Mouse (Mus musculus): ENCODE results near the gene Rnf213. TPM values are rescaled to one million over a fixed set of nuclear protein-coding genes. Genes with fewer than 3 reads are reported as not detected.

Rnf213 gene
- polyA plus RNA-seq, 1 experiment from 2014 or later, result 12.0 TPM

GRCm38 (mm10) chr11:119519387-119519786, 126.5 kb downstream of the Rnf213 start:
- H3K9ac ChIP-seq (ENCODE audit: low read length), result no peak overlapping the region
- no peaks in the 10 kb centered on the region for H3K36me3 ChIP-seq (ENCODE audit: control insufficient read depth, insufficient read depth, low read length)
- no peak overlapping the region for H3K4me2 ChIP-seq (ENCODE audit: low read length)
- H3K4me3 ChIP-seq (ENCODE audit: control insufficient read depth in 1 of 2, insufficient read depth in 1 of 2, low read depth in 1 of 2, low read length in 2 of 2), result no peak overlapping the region
- H3K4me1 ChIP-seq (ENCODE audit: control insufficient read depth in 2 of 2, insufficient read depth in 2 of 2, low read length in 2 of 2), result no peaks in the 10 kb centered on the region
- no peak for ATAC-seq (ENCODE audit: insufficient number of reproducible peaks, insufficient read depth, low FRiP score, low read depth)
- no peak overlapping the region for H3K27ac ChIP-seq (replicated peaks in 1 of 2; ENCODE audit: control insufficient read depth in 1 of 2, insufficient read depth in 1 of 2, low read depth in 2 of 2, low read length in 2 of 2)
- no peaks in the 10 kb centered on the region for H3K9me3 ChIP-seq (ENCODE audit: control insufficient read depth, low read length)
- H3K27me3 ChIP-seq (ENCODE audit: control insufficient read depth, insufficient read depth, low read length), result peaks cover 21% of the 10 kb centered on the region
- 86% methylated on average over 1 of the region's 1 CpGs for WGBS

GRCm38 (mm10) chr11:119520005-119520712, 127.3 kb downstream of the Rnf213 start:
- Histone ChIP-seq H3K4me3 (ENCODE audit: control insufficient read depth in 1 of 2, insufficient read depth in 1 of 2, low read depth in 1 of 2, low read length in 2 of 2) (no peak overlapping the region), H3K27ac (replicated peaks in 1 of 2; ENCODE audit: control insufficient read depth in 1 of 2, insufficient read depth in 1 of 2, low read depth in 2 of 2, low read length in 2 of 2) (no peak overlapping the region), H3K4me1 (ENCODE audit: control insufficient read depth in 2 of 2, insufficient read depth in 2 of 2, low read length in 2 of 2) (peaks cover 2% of the 10 kb centered on the region in 2 experiments; a peak in 1 of 4 replicates), H3K4me2 (ENCODE audit: low read length) (no peak overlapping the region), H3K36me3 (ENCODE audit: control insufficient read depth, insufficient read depth, low read length) (no peaks in the 10 kb centered on the region), H3K27me3 (ENCODE audit: control insufficient read depth, insufficient read depth, low read length) (peaks cover 14% of the 10 kb centered on the region), H3K9me3 (ENCODE audit: control insufficient read depth, low read length) (no peaks in the 10 kb centered on the region), H3K9ac (ENCODE audit: low read length) (no peak overlapping the region)
- ATAC-seq (ENCODE audit: insufficient number of reproducible peaks, insufficient read depth, low FRiP score, low read depth), result no peak
- 56% methylated on average over 5 of the region's 5 CpGs for WGBS

GRCm38 (mm10) chr11:119520713-119521063, 127.8 kb downstream of the Rnf213 start:
- no peak overlapping the region for H3K27ac ChIP-seq (replicated peaks in 1 of 2; ENCODE audit: control insufficient read depth in 1 of 2, insufficient read depth in 1 of 2, low read depth in 2 of 2, low read length in 2 of 2)
- H3K9ac ChIP-seq (ENCODE audit: low read length), result no peak overlapping the region
- ATAC-seq (ENCODE audit: insufficient number of reproducible peaks, insufficient read depth, low FRiP score, low read depth), result no peak
- peaks cover 2% of the 10 kb centered on the region in 2 experiments; a peak in 1 of 4 replicates for H3K4me1 ChIP-seq (ENCODE audit: control insufficient read depth in 2 of 2, insufficient read depth in 2 of 2, low read length in 2 of 2)
- H3K9me3 ChIP-seq (ENCODE audit: control insufficient read depth, low read length), result no peaks in the 10 kb centered on the region
- H3K4me3 ChIP-seq (ENCODE audit: control insufficient read depth in 1 of 2, insufficient read depth in 1 of 2, low read depth in 1 of 2, low read length in 2 of 2), result no peak overlapping the region
- H3K4me2 ChIP-seq (ENCODE audit: low read length), result no peak overlapping the region
- no peaks in the 10 kb centered on the region for H3K36me3 ChIP-seq (ENCODE audit: control insufficient read depth, insufficient read depth, low read length)
- peaks cover 8% of the 10 kb centered on the region for H3K27me3 ChIP-seq (ENCODE audit: control insufficient read depth, insufficient read depth, low read length)

GRCm38 (mm10) chr11:119521920-119522710, 129.2 kb downstream of the Rnf213 start:
- WGBS, result 75% methylated on average over 6 of the region's 6 CpGs
- no peak overlapping the region for H3K4me2 ChIP-seq (ENCODE audit: low read length)
- H3K9ac ChIP-seq (ENCODE audit: low read length), result no peak overlapping the region
- H3K4me1 ChIP-seq (ENCODE audit: control insufficient read depth in 2 of 2, insufficient read depth in 2 of 2, low read length in 2 of 2), result peaks cover 2% of the 10 kb centered on the region in 2 experiments; a peak in 1 of 4 replicates
- H3K36me3 ChIP-seq (ENCODE audit: control insufficient read depth, insufficient read depth, low read length), result no peaks in the 10 kb centered on the region
- H3K27ac ChIP-seq (replicated peaks in 1 of 2; ENCODE audit: control insufficient read depth in 1 of 2, insufficient read depth in 1 of 2, low read depth in 2 of 2, low read length in 2 of 2), result no peak overlapping the region
- no peak overlapping the region for H3K4me3 ChIP-seq (ENCODE audit: control insufficient read depth in 1 of 2, insufficient read depth in 1 of 2, low read depth in 1 of 2, low read length in 2 of 2)
- H3K27me3 ChIP-seq (ENCODE audit: control insufficient read depth, insufficient read depth, low read length), result no peaks in the 10 kb centered on the region
- H3K9me3 ChIP-seq (ENCODE audit: control insufficient read depth, low read length), result no peaks in the 10 kb centered on the region
- ATAC-seq (ENCODE audit: insufficient number of reproducible peaks, insufficient read depth, low FRiP score, low read depth), result no peak

GRCm38 (mm10) chr11:119522779-119523178, 129.9 kb downstream of the Rnf213 start:
- no peaks in the 10 kb centered on the region for H3K9me3 ChIP-seq (ENCODE audit: control insufficient read depth, low read length)
- no peaks in the 10 kb centered on the region for H3K27me3 ChIP-seq (ENCODE audit: control insufficient read depth, insufficient read depth, low read length)
- no peak overlapping the region for H3K9ac ChIP-seq (ENCODE audit: low read length)
- no peaks in the 10 kb centered on the region for H3K36me3 ChIP-seq (ENCODE audit: control insufficient read depth, insufficient read depth, low read length)
- H3K4me2 ChIP-seq (ENCODE audit: low read length), result no peak overlapping the region
- ATAC-seq (ENCODE audit: insufficient number of reproducible peaks, insufficient read depth, low FRiP score, low read depth), result no peak
- H3K4me3 ChIP-seq (ENCODE audit: control insufficient read depth in 1 of 2, insufficient read depth in 1 of 2, low read depth in 1 of 2, low read length in 2 of 2), result no peak overlapping the region
- H3K27ac ChIP-seq (replicated peaks in 1 of 2; ENCODE audit: control insufficient read depth in 1 of 2, insufficient read depth in 1 of 2, low read depth in 2 of 2, low read length in 2 of 2), result no peak overlapping the region
- WGBS, result 73% methylated on average over 8 of the region's 8 CpGs
- H3K4me1 ChIP-seq (ENCODE audit: control insufficient read depth in 2 of 2, insufficient read depth in 2 of 2, low read length in 2 of 2), result peaks cover 2% of the 10 kb centered on the region in 2 experiments; a peak in 1 of 4 replicates

GRCm38 (mm10) chr11:119523392-119523791, 130.5 kb downstream of the Rnf213 start:
- no peak for ATAC-seq (ENCODE audit: insufficient number of reproducible peaks, insufficient read depth, low FRiP score, low read depth)
- Histone ChIP-seq H3K27ac (replicated peaks in 1 of 2; ENCODE audit: control insufficient read depth in 1 of 2, insufficient read depth in 1 of 2, low read depth in 2 of 2, low read length in 2 of 2) (no peak overlapping the region), H3K9me3 (ENCODE audit: control insufficient read depth, low read length) (no peaks in the 10 kb centered on the region), H3K9ac (ENCODE audit: low read length) (no peak overlapping the region), H3K4me1 (ENCODE audit: control insufficient read depth in 2 of 2, insufficient read depth in 2 of 2, low read length in 2 of 2) (peaks cover 2% of the 10 kb centered on the region in 2 experiments; a peak in 1 of 4 replicates), H3K27me3 (ENCODE audit: control insufficient read depth, insufficient read depth, low read length) (no peaks in the 10 kb centered on the region), H3K4me2 (ENCODE audit: low read length) (no peak overlapping the region), H3K36me3 (ENCODE audit: control insufficient read depth, insufficient read depth, low read length) (no peaks in the 10 kb centered on the region), H3K4me3 (ENCODE audit: control insufficient read depth in 1 of 2, insufficient read depth in 1 of 2, low read depth in 1 of 2, low read length in 2 of 2) (no peak overlapping the region)
- WGBS, result 83% methylated on average over 3 of the region's 3 CpGs

GRCm38 (mm10) chr11:119524545-119524949, 131.6 kb downstream of the Rnf213 start:
- H3K4me2 ChIP-seq (ENCODE audit: low read length), result peak overlapping the region; percentile 87
- 2% methylated on average over 33 of the region's 33 CpGs for WGBS
- peaks cover 2% of the 10 kb centered on the region in 2 experiments; a peak in 1 of 4 replicates for H3K4me1 ChIP-seq (ENCODE audit: control insufficient read depth in 2 of 2, insufficient read depth in 2 of 2, low read length in 2 of 2)
- H3K9ac ChIP-seq (ENCODE audit: low read length), result peak overlapping the region; percentile 77
- H3K36me3 ChIP-seq (ENCODE audit: control insufficient read depth, insufficient read depth, low read length), result no peaks in the 10 kb centered on the region
- no peaks in the 10 kb centered on the region for H3K9me3 ChIP-seq (ENCODE audit: control insufficient read depth, low read length)
- peak; percentile 95 for ATAC-seq (ENCODE audit: insufficient number of reproducible peaks, insufficient read depth, low FRiP score, low read depth)
- H3K4me3 ChIP-seq (ENCODE audit: control insufficient read depth in 1 of 2, insufficient read depth in 1 of 2, low read depth in 1 of 2, low read length in 2 of 2), result peak overlapping the region; percentile 58 to 65
- no peak overlapping the region for H3K27ac ChIP-seq (replicated peaks in 1 of 2; ENCODE audit: control insufficient read depth in 1 of 2, insufficient read depth in 1 of 2, low read depth in 2 of 2, low read length in 2 of 2)
- H3K27me3 ChIP-seq (ENCODE audit: control insufficient read depth, insufficient read depth, low read length), result no peaks in the 10 kb centered on the region
